Mouse (Mus musculus) heart, adult 2 months (tissue): ENCODE measurements around the gene Sfxn1. TPM values are rescaled to one million over a fixed set of nuclear protein-coding genes. Genes with fewer than 3 reads are reported as not detected.

Experiments
- DNase-seq, 2 experiments: peaks; one replicate each; pipeline ENCODE4 v3.0.0; 2021
- H3K27ac ChIP-seq: fragments of 200-600 bp; 2 replicates; pipeline ENCODE4 v1.8.1; 2022
- H3K27me3 ChIP-seq: fragments of 200-500 bp; 2 replicates; pipeline ENCODE4 v1.6.1; 2012; ENCODE audit warnings: mild to moderate bottlenecking, low read length, inconsistent platforms, mixed read lengths; ENCODE audit not compliant: control insufficient read depth, insufficient read depth
- H3K36me3 ChIP-seq: fragments of 200-500 bp; 2 replicates; pipeline ENCODE4 v1.6.1; 2012; ENCODE audit warnings: low read length, inconsistent platforms; ENCODE audit not compliant: control insufficient read depth, insufficient read depth
- H3K4me1 ChIP-seq: fragments of 200-500 bp; 2 replicates; pipeline ENCODE4 v1.6.1; 2011; ENCODE audit warnings: low read length; ENCODE audit not compliant: control insufficient read depth, insufficient read depth
- H3K4me3 ChIP-seq: fragments of 200-600 bp; 2 replicates; pipeline ENCODE4 v1.8.1; 2022
- H3K79me2 ChIP-seq: fragments of 200-500 bp; replicated peaks from 2 replicates; pipeline ENCODE4 v1.6.1; 2012; ENCODE audit warnings: mild to moderate bottlenecking, inconsistent platforms, low read length, moderate library complexity, mixed read lengths; ENCODE audit not compliant: control insufficient read depth, insufficient read depth
- H3K9ac ChIP-seq: fragments of 200-500 bp; 2 replicates; pipeline ENCODE4 v1.6.1; 2012; ENCODE audit warnings: low read depth, mild to moderate bottlenecking, control low read depth, inconsistent platforms, low read length, mixed read lengths
- CTCF ChIP-seq: fragments of 200-600 bp; IDR thresholded peaks from 2 replicates; pipeline ENCODE4 v1.8.1; 2022; ENCODE audit warnings: antibody characterized with exemption, mild to moderate bottlenecking, moderate library complexity
- EP300 ChIP-seq: fragments of 200-500 bp; IDR thresholded peaks from 2 replicates; pipeline ENCODE4 v1.6.1; 2011; ENCODE audit warnings: low read depth, low read length, control low read depth; ENCODE audit not compliant: insufficient read depth
- POLR2A ChIP-seq: fragments of 200-500 bp; IDR thresholded peaks from 2 replicates; pipeline ENCODE4 v1.6.1; 2011; ENCODE audit warnings: mild to moderate bottlenecking, low read depth, low read length, control low read depth; ENCODE audit not compliant: insufficient read depth
- WGBS: fragments of 180-500 bp; shearing (Covaris S2); methylation state at CpG from one replicate; pipeline ENCODE4 v1.1.7; 2018; 5-methylcytosine and 5-hydroxymethylcytosine counted together
- intact Hi-C: fragments of 180-260 bp; cut with DNase I; formaldehyde crosslinking; loops from one replicate; pipeline ENCODE4 v1.15.1; 2025
- polyA plus RNA-seq: library from polyadenylated mRNA; depleted of rRNA; stranded (reverse); fragments of >200 nt; gene quantifications from 2 replicates; pipeline ENCODE4 v1.2.3, GENCODE M21; 2012
- total RNA-seq, 2 experiments: library from RNA; stranded (reverse); gene quantifications; 2 replicates each; pipeline ENCODE4 v1.2.3; 2021

Sfxn1 gene
- total and polyA plus RNA-seq, 3 experiments: 6.8 to 8.5 (median 8.1) TPM

DNA sequence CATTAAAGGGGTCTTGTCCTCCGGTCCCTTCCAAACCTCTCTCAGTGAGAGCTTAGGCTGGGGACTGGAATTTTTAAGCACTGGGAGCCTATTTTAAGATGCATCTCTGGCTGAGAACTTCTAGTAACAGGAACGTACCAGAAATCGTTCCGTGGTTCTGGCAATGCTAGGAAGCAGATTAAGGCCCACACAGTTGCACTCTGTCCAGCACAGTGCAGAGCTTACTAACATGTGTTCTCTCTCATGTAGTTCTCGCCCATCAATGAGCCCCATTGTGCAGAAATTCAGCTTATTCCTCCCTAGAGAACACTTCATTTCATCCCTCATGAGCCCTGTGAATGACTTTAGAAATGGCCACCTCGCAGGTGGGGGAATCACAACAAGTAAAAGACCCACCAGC lies 44.1 kb downstream of the Sfxn1 start:
- no peak for DNase-seq
- intact Hi-C loops: loop anchor here (2.0 kb wide), 1 partner anchor 255 kb away; the partner anchor contains the start of gene Cplx2
- TF ChIP-seq POLR2A (no peak), CTCF (no peak), EP300 (no peak)
- 62% methylated on average over 6 of the region's 6 CpGs for WGBS
- no peak overlapping the region for H3K9ac ChIP-seq
- H3K36me3 ChIP-seq: no peaks in the 10 kb centered on the region
- H3K27me3 ChIP-seq: no peaks in the 10 kb centered on the region
- H3K4me1 ChIP-seq: peaks cover 6% of the 10 kb centered on the region
- no peak overlapping the region for H3K4me3 ChIP-seq
- H3K79me2 ChIP-seq: no peaks in the 10 kb centered on the region
- no peak overlapping the region for H3K27ac ChIP-seq

DNA sequence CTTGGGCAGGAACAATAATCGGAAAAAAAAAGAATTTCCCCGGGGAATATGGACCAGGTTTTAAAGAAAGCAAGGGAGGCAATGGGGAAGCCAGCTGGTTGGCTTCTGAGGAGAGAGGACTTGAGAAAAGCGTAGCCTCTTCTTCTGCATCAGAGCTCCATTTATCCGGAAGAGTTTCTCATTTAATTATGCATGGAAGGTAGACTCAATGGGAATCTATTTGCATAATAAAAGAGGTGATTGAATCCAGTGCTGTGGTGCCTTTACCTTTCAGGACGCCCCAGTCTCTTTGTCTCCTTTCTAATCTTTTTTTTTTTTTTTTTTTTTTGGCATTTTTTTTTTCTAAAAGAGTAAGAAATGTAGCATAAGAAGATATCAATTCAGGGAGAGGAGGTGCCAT lies 46.7 kb downstream of the Sfxn1 start:
- DNase-seq: no peak
- Histone ChIP-seq H3K27me3 (no peaks in the 10 kb centered on the region), H3K79me2 (no peaks in the 10 kb centered on the region), H3K36me3 (no peaks in the 10 kb centered on the region), H3K4me3 (no peak overlapping the region), H3K27ac (no peak overlapping the region), H3K9ac (no peak overlapping the region), H3K4me1 (peaks cover 6% of the 10 kb centered on the region)
- 47% methylated on average over 5 of the region's 5 CpGs for WGBS
- intact Hi-C loops: no loop called here
- TF ChIP-seq EP300 (no peak), CTCF (no peak), POLR2A (no peak)

DNA sequence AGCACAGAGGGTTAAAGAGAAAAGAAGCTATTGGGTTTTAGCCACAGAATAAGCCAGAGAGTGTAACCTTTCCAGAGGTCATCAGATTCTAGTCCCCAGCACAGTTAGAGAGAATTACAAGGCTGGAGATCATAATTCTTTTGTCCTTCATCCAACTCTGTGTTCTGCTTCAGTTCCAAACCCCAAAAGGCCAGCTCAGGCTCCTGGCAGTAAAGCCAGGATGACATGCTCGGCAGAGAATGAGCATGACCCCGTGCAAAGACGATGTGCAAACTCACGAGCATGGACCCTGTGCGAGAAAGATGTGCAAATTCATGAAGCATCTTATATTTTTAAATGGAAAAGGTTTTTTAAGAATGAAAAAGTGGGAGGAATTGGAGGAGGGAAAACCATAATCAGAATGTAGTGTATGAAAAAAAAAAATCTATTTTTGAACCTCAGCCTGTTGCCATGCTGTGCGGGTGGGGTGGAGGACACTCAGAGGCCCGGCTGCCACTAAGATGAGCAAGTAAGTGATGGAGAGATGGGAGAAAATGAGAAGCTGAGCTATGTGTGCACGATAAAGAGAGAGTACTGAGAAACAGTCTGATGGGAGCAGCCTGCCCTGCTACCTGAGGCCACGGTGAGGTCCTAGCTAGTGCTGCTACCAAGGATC lies 66.2 kb downstream of the Sfxn1 start:
- H3K27me3 ChIP-seq: peaks cover 2% of the 10 kb centered on the region; the same call in 1 of the 2 replicates
- no peaks in the 10 kb centered on the region for H3K79me2 ChIP-seq
- no peak overlapping the region for H3K9ac ChIP-seq
- H3K27ac ChIP-seq: no peak overlapping the region
- DNase-seq: no peak
- WGBS: 74% methylated on average over 9 of the region's 9 CpGs
- intact Hi-C loops: no loop called here
- no peak overlapping the region for H3K4me3 ChIP-seq
- no peaks in the 10 kb centered on the region; the same call in 1 of the 2 replicates for H3K4me1 ChIP-seq
- TF ChIP-seq CTCF (no peak), POLR2A (no peak), EP300 (no peak)
- H3K36me3 ChIP-seq: no peaks in the 10 kb centered on the region

DNA sequence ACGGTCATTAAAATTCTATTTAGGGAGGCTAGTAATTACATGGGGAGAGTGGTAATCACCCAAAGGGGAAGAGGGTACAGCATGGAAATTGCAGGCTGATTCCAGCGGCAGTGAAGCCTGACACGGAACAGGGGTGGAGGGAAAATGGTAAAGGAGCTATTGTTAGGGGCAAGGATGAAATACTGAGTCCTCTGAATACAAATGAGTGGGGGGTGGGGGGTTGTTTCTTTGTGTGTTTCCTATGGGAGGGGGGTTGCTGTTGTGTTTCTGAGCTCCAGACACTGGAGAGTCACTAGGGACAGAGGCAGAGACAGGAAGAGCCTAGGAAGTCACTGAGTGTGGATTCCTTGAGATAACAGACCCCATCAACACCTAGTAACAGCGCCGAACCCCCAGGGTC lies 72.1 kb downstream of the Sfxn1 start:
- no peaks in the 10 kb centered on the region for H3K36me3 ChIP-seq
- no peak overlapping the region for H3K27ac ChIP-seq
- H3K9ac ChIP-seq: no peak overlapping the region
- intact Hi-C loops: no loop called here
- WGBS: 9% methylated on average over 5 of the region's 5 CpGs
- TF ChIP-seq CTCF (no peak), POLR2A (no peak), EP300 (no peak)
- no peak for DNase-seq
- H3K4me1 ChIP-seq: peaks cover 7% of the 10 kb centered on the region
- no peaks in the 10 kb centered on the region for H3K27me3 ChIP-seq
- H3K4me3 ChIP-seq: no peak overlapping the region
- H3K79me2 ChIP-seq: no peaks in the 10 kb centered on the region

DNA sequence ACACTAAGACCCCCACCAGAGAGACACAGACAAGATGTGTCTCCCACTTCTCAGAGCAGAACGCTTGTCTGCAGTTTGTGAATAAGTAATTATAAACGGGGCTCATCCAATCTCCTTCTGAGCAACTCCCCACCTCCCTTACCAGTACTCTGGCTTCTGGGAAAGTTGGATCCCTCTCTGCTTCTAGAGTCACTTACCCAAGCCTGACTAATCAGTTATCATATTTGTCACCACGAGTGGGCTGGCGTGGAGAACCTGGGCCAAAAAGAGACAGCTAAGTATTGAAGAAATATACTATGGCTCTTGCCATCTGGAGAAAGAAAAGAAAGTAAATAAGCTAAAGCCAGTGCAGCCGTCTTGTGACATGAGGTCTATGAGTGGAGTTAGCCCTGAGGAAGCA lies 73.0 kb downstream of the Sfxn1 start:
- H3K27ac ChIP-seq: peak overlapping the region; percentile 17; the same call in 1 of the 2 replicates
- no peak overlapping the region for H3K4me3 ChIP-seq
- WGBS: 61% methylated on average over 5 of the region's 5 CpGs
- DNase-seq: no peak
- H3K27me3 ChIP-seq: no peaks in the 10 kb centered on the region
- TF ChIP-seq POLR2A (no peak), EP300 (no peak), CTCF (no peak)
- H3K9ac ChIP-seq: no peak overlapping the region
- H3K4me1 ChIP-seq: peaks cover 8% of the 10 kb centered on the region
- intact Hi-C loops: no loop called here
- H3K79me2 ChIP-seq: no peaks in the 10 kb centered on the region
- H3K36me3 ChIP-seq: no peaks in the 10 kb centered on the region

DNA sequence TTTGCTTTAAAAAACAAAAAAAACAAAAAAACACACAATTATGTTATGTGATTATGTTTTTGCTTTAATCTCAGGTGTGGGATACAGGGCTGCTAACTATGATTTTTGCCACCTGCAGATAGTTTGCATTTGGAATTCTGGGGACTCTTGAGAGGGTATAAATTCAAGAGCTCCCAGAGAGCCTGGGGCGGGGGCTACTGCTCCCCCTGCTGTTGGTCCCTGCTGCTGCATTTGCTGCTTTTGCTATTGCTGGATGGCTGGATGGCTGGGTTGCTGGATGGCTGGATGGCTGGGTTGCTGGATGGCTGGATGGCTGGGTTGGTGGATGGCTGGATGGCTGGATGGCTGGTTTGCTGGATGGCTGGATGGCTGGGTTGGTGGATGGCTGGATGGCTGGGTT lies 75.7 kb downstream of the Sfxn1 start:
- Histone ChIP-seq H3K27ac (no peak overlapping the region), H3K36me3 (no peaks in the 10 kb centered on the region), H3K4me3 (no peak overlapping the region), H3K4me1 (peaks cover 13% of the 10 kb centered on the region), H3K79me2 (no peaks in the 10 kb centered on the region), H3K9ac (no peak overlapping the region), H3K27me3 (no peaks in the 10 kb centered on the region)
- DNase-seq: no peak
- intact Hi-C loops: no loop called here
- TF ChIP-seq EP300 (no peak), CTCF (peak; percentile 40)
- 83% methylated on average over 1 of the region's 1 CpGs for WGBS
